ENCODE assay signal across 17 mouse cellular contexts in the genomic region with DNA sequence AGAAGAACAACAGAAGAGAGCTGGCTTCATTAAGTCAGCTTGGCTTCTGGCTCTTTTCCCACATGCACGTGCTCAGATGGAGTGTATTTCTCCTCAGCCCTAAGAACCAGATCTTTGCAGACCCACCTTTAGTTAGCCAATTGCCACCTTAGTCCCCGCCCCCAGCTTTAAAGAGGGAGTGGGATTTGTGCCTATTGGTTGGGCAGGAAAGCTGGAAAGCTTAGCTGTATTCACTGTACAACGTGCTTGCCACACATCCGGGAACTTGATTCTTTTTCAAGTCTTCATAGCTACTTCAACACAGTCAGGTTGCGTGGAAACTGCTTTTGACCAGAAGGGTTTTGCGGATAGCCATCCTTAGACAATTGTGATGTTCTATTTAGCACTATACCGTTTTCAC.
"Had no signal": no experiment of that assay in that cellular context is flagged by ENCODE, and none has a peak within 500 bp of the region (broad histone marks: within the 10 kb centered on the region; RNA-seq: fewer than 3 reads in every experiment).

No protein-coding gene starts in this region.

- H3K27ac ChIP-seq: liver, embryonic 13.5 days; midbrain, embryonic 12.5 days; neural tube, embryonic 13.5 days; stomach, embryonic 15.5 days had no signal

- H3K4me3 ChIP-seq: liver, embryonic 13.5 days; midbrain, embryonic 12.5 days; myocyte; neural tube, embryonic 13.5 days; stomach, embryonic 15.5 days had no signal

- H3K36me3 ChIP-seq: liver, embryonic 13.5 days; midbrain, embryonic 12.5 days; neural tube, embryonic 13.5 days; stomach, embryonic 15.5 days had no signal

- DNase-seq: kidney, adult 2 months; kidney, postnatal 14 days; kidney, postnatal 4 days; left cerebral cortex, postnatal 4 days; liver, embryonic 13.5 days; lung, embryonic 14.5 days; lung, postnatal 4 days; retina, postnatal 1 day; right cerebral cortex, postnatal 25 days; spleen, adult 18-20 months; thymus, postnatal 25 days had no signal

- H3K27me3 ChIP-seq: liver, embryonic 13.5 days; neural tube, embryonic 13.5 days; stomach, embryonic 15.5 days had no signal

- ATAC-seq: intestine, postnatal 0 days; midbrain, embryonic 16.5 days had no signal

- H3K9me3 ChIP-seq: liver, embryonic 13.5 days; midbrain, embryonic 12.5 days; neural tube, embryonic 13.5 days; stomach, embryonic 15.5 days had no signal

- H3K4me2 ChIP-seq: liver, embryonic 13.5 days; lung, embryonic 14.5 days; midbrain, embryonic 12.5 days; neural tube, embryonic 13.5 days; stomach, embryonic 15.5 days had no signal

- H3K9ac ChIP-seq: liver, embryonic 13.5 days; lung, embryonic 14.5 days; midbrain, embryonic 12.5 days; neural tube, embryonic 13.5 days; stomach, embryonic 15.5 days had no signal
